In the genomic region with DNA sequence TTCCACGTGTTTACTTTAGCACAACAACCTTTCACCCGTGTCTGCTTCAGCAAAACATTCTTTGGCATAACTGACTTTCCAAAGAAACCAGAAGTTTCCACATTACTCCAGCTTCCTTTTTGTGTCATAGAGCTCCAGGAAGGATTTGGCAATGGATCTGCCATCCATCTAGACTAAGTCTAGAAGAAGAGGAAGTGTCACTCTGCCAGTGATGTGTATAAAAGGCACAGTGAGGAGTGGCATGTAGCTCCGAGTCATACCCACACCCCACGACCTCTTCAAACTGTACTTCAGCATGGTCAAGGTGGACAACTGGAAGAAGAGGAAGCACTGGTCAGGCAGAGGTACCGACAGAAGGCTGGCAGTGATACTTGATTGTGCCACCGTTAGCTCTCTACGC, we compare ENCODE assay signal across 16 mouse cellular contexts. TPM values are rescaled to one million over a fixed set of nuclear protein-coding genes. Genes with fewer than 3 reads are reported as not detected.
A peak's percentile ranks its signal among the peaks of the same experiment; 100 is the strongest.
DNase-seq lines count a peak whose midpoint lies in the region; ATAC-seq and TF ChIP-seq lines count a peak whose summit lies in the region.
"Had no signal": no experiment of that assay in that cellular context is flagged by ENCODE, and none has a peak within 500 bp of the region (broad histone marks: within the 10 kb centered on the region; RNA-seq: fewer than 3 reads in every experiment).

No protein-coding gene starts in this region.

- no peaks in the 10 kb centered on the region for H3K27me3 ChIP-seq in kidney, postnatal 0 days (ENCODE audit: insufficient read depth, low read length)
- H3K27me3 ChIP-seq in megakaryocyte, embryonic 14.5 days (replicated peaks): peaks cover 12% of the 10 kb centered on the region
- H3K27me3 ChIP-seq: embryonic facial prominence, embryonic 12.5 days; forebrain, embryonic 12.5 days; kidney, embryonic 15.5 days; midbrain, embryonic 12.5 days; Patski had no signal

- H3K9ac ChIP-seq in kidney, postnatal 0 days (ENCODE audit: low read depth, low read length): no peak overlapping the region
- H3K9ac ChIP-seq: embryonic facial prominence, embryonic 12.5 days; forebrain, embryonic 12.5 days; kidney, embryonic 15.5 days; midbrain, embryonic 12.5 days had no signal

- H3K4me2 ChIP-seq in kidney, postnatal 0 days (ENCODE audit: low read length): no peak overlapping the region
- H3K4me2 ChIP-seq: embryonic facial prominence, embryonic 12.5 days; forebrain, embryonic 12.5 days; heart, embryonic 11.5 days; kidney, embryonic 15.5 days; midbrain, embryonic 12.5 days had no signal

- 81% methylated on average over 7 of the region's 7 CpGs for WGBS in kidney, postnatal 0 days

- peak; percentile 7; the same call in 1 of the 2 replicates for ATAC-seq in kidney, postnatal 0 days (replicated peaks; ENCODE audit: low FRiP score, low read depth)

- DNase-seq in kidney, postnatal 0 days (ENCODE audit: low spot score): no peak
- DNase-seq in kidney, postnatal 4 days: no peak
- peak; percentile 43 for DNase-seq in lung, postnatal 10 days
- no peak for DNase-seq in lung, adult 18-20 months
- DNase-seq in spleen, postnatal 10 days (ENCODE audit: low spot score in 2 of 2): no peak
- no peak for DNase-seq in layer of hippocampus, postnatal 25 days (ENCODE audit: extremely low spot score in 1 of 2, low spot score in 1 of 2)

- H3K4me3 ChIP-seq in kidney, postnatal 0 days (replicated peaks; ENCODE audit: low read depth, low read length): no peak overlapping the region
- H3K4me3 ChIP-seq in megakaryocyte, embryonic 14.5 days (replicated peaks): peak overlapping the region; percentile 74
- H3K4me3 ChIP-seq: embryonic facial prominence, embryonic 12.5 days; forebrain, embryonic 12.5 days; kidney, embryonic 15.5 days; limb, embryonic 10.5 days; midbrain, embryonic 12.5 days had no signal

- no peak for TF ChIP-seq CTCF in kidney, postnatal 0 days (IDR thresholded peaks at IDR 0.05; ENCODE audit: low read depth)

- no peaks in the 10 kb centered on the region for H3K9me3 ChIP-seq in kidney, postnatal 0 days (replicated peaks; ENCODE audit: low read length)
- peaks cover 14% of the 10 kb centered on the region; the same call in 1 of the 2 replicates for H3K9me3 ChIP-seq in megakaryocyte, embryonic 14.5 days
- H3K9me3 ChIP-seq: embryonic facial prominence, embryonic 12.5 days; forebrain, embryonic 12.5 days; kidney, embryonic 15.5 days; limb, embryonic 10.5 days had no signal

- H3K4me1 ChIP-seq in kidney, postnatal 0 days (replicated peaks; ENCODE audit: insufficient read depth, low read length): no peaks in the 10 kb centered on the region
- peaks cover 44% of the 10 kb centered on the region for H3K4me1 ChIP-seq in megakaryocyte, embryonic 14.5 days
- H3K4me1 ChIP-seq: limb, embryonic 10.5 days had no signal

- H3K36me3 ChIP-seq in kidney, postnatal 0 days (ENCODE audit: insufficient read depth, low read length): no peaks in the 10 kb centered on the region
- H3K36me3 ChIP-seq in megakaryocyte, embryonic 14.5 days (replicated peaks; ENCODE audit: low read length): no peaks in the 10 kb centered on the region
- H3K36me3 ChIP-seq: embryonic facial prominence, embryonic 12.5 days; forebrain, embryonic 12.5 days; G1E; kidney, embryonic 15.5 days; limb, embryonic 10.5 days; midbrain, embryonic 12.5 days had no signal

- no peak overlapping the region for H3K27ac ChIP-seq in kidney, postnatal 0 days
- H3K27ac ChIP-seq: embryonic facial prominence, embryonic 12.5 days; forebrain, embryonic 12.5 days; hindbrain, postnatal 0 days; kidney, embryonic 15.5 days; limb, embryonic 10.5 days; midbrain, embryonic 12.5 days had no signal

RNA-seq across cellular contexts. Expression of a gene that starts 46.5 kb away (rescaled TPM):
- 22.1 and 23.4 TPM in 2 replicates for polyA plus RNA-seq in kidney, postnatal 0 days (2015; fragmentation: Nextera tagmentation; extraction: Ambion mirVana)
- 17.4 and 21.3 TPM in 2 replicates for polyA plus RNA-seq in megakaryocyte, embryonic 14.5 days (2012; ENCODE audit: insufficient read depth, low replicate concordance)
- 10 to 100 TPM; 24.1 to 24.6 TPM for total RNA-seq in layer of hippocampus, postnatal 25 days (2021)
